Comparison of ENCODE assay signal across 16 mouse cellular contexts in the genomic region with DNA sequence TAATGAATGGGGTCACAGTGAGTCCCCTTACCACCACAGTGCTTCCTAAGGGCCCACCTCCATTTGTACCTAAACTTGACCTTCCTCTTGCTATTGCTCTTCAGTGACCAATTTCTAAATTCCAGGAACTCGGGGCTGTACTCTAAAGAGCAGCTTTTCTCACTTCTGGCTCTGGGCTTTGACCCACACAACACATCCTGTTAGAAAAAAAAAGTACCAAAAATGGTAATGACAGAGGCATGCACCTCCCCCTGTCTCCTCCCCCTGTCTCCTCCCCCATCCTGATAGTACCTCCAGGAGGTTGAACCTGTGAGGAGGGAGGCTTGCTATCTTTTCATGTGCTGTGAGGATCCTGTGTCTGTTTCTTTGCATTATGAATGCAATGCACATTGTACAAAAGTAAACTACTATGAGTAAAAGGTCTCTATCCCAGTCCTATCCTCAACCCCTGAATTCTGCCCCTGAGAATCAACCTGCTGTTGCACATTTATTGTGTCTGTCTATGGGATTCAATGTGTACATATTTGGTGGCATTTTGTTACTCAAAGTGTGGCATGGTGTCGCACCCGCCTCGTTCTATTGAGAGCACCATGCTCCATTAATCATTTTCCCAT.
DNase-seq lines count a peak whose midpoint lies in the region; ATAC-seq and TF ChIP-seq lines count a peak whose summit lies in the region.
"Had no signal": no experiment of that assay in that cellular context is flagged by ENCODE, and none has a peak within 500 bp of the region (broad histone marks: within the 10 kb centered on the region; RNA-seq: fewer than 3 reads in every experiment).

No protein-coding gene starts in this region.

- no peak overlapping the region for H3K27ac ChIP-seq in liver, adult 2 months (replicated peaks; ENCODE audit: insufficient read depth, low read depth, low read length)
- no peak overlapping the region for H3K27ac ChIP-seq in liver, postnatal 0 days (ENCODE audit: low read depth)
- H3K27ac ChIP-seq in CH12.LX (ENCODE audit: insufficient read depth, low read depth), result peak overlapping the region; percentile 85
- H3K27ac ChIP-seq: hindbrain, embryonic 15.5 days had no signal

- no peaks in the 10 kb centered on the region for H3K79me2 ChIP-seq in liver, adult 2 months (ENCODE audit: control insufficient read depth, insufficient read depth, low read length)
- H3K79me2 ChIP-seq in CH12.LX (replicated peaks; ENCODE audit: control insufficient read depth, extremely low read depth, insufficient read depth, poor library complexity, severe bottlenecking), result no peaks in the 10 kb centered on the region

- TF ChIP-seq CTCF in liver, adult 2 months (IDR thresholded peaks at IDR 0.05; ENCODE audit: low read depth, low read length), result no peak
- no peak for TF ChIP-seq CTCF in liver, postnatal 0 days (IDR thresholded peaks at IDR 0.05; ENCODE audit: low read depth)
- TF ChIP-seq CTCF in CH12.LX (conservative IDR thresholded peaks at IDR 0.05 in 1 of 2, IDR thresholded peaks at IDR 0.05 in 1 of 2; ENCODE audit: low read depth in 2 of 2, low read length in 2 of 2), result no peak

- ATAC-seq in liver, postnatal 0 days, result no peak
- ATAC-seq in megakaryocyte, adult 5-6 weeks (ENCODE audit: poor library complexity, severe bottlenecking), result peak; percentile 52
- ATAC-seq: lung, postnatal 0 days; Patski had no signal

- no peaks in the 10 kb centered on the region for H3K36me3 ChIP-seq in liver, adult 2 months (ENCODE audit: control insufficient read depth, insufficient read depth, low read length)
- no peaks in the 10 kb centered on the region for H3K36me3 ChIP-seq in liver, postnatal 0 days (replicated peaks; ENCODE audit: insufficient read depth, low read length)
- H3K36me3 ChIP-seq in CH12.LX (replicated peaks in 1 of 2; ENCODE audit: control insufficient read depth in 1 of 2, insufficient read depth in 1 of 2, low read length in 1 of 2), result no peaks in the 10 kb centered on the region
- H3K36me3 ChIP-seq: hindbrain, embryonic 15.5 days had no signal

- intact Hi-C loops in heart, postnatal 14 days (cut with DNase I), result no loop called here

- in situ Hi-C loops in CH12.LX (cut with MboI; ENCODE audit: low pct_ligation_motif_present, low pct_unique_long_range_greater_than_20kb, low sequenced_read_pairs), result no loop called here

- dilution Hi-C loops in CH12.LX (cut with MboI; ENCODE audit: extremely low pct_ligation_motif_present, extremely low pct_unique_long_range_greater_than_20kb, low sequenced_read_pairs), result no loop called here

- no peak for TF ChIP-seq EP300 in liver, postnatal 0 days (IDR thresholded peaks at IDR 0.05; ENCODE audit: low read depth)
- TF ChIP-seq EP300 in CH12.LX (IDR thresholded peaks at IDR 0.05; ENCODE audit: low read length), result peak; percentile 85

- H3K9ac ChIP-seq in liver, adult 2 months (ENCODE audit: low read depth, low read length), result no peak overlapping the region
- no peak overlapping the region for H3K9ac ChIP-seq in liver, postnatal 0 days (replicated peaks)
- peak overlapping the region; percentile 18 for H3K9ac ChIP-seq in CH12.LX (ENCODE audit: insufficient read depth, low read depth)
- H3K9ac ChIP-seq: hindbrain, embryonic 15.5 days had no signal

- no peak overlapping the region for H3K4me3 ChIP-seq in liver, adult 2 months (ENCODE audit: insufficient read depth, low read depth, low read length)
- no peak overlapping the region for H3K4me3 ChIP-seq in liver, postnatal 0 days (ENCODE audit: low read depth, low read length)
- H3K4me3 ChIP-seq in CH12.LX (replicated peaks in 1 of 3; ENCODE audit: low read depth in 2 of 3, low read length in 2 of 3, poor library complexity in 1 of 3), result peak overlapping the region in 2 of 3 experiments; percentile 22 to 29
- H3K4me3 ChIP-seq: hindbrain, embryonic 15.5 days had no signal

- peak; percentile 6; the same call in 1 of the 2 replicates for TF ChIP-seq RAD21 in CH12.LX (IDR thresholded peaks at IDR 0.05; ENCODE audit: low read depth, low read length)

- WGBS in liver, adult 2 months, result 85% methylated on average over 4 of the region's 4 CpGs
- 70% methylated on average over 4 of the region's 4 CpGs for WGBS in liver, postnatal 0 days (ENCODE audit: insufficient replicate concordance)

- H3K9me3 ChIP-seq in liver, postnatal 0 days (ENCODE audit: low read length), result no peaks in the 10 kb centered on the region
- H3K9me3 ChIP-seq in CH12.LX (replicated peaks; ENCODE audit: low read length), result peaks cover 3% of the 10 kb centered on the region
- H3K9me3 ChIP-seq: hindbrain, embryonic 15.5 days had no signal

- no peak overlapping the region for H3K4me2 ChIP-seq in liver, postnatal 0 days (ENCODE audit: low read depth, low read length)
- H3K4me2 ChIP-seq in CH12.LX (ENCODE audit: insufficient read depth, low read depth, poor library complexity, severe bottlenecking), result peak overlapping the region; percentile 60
- H3K4me2 ChIP-seq: hindbrain, embryonic 15.5 days had no signal

- H3K27me3 ChIP-seq in liver, adult 2 months (ENCODE audit: control insufficient read depth, insufficient read depth, low read length), result no peaks in the 10 kb centered on the region
- H3K27me3 ChIP-seq in liver, postnatal 0 days (ENCODE audit: insufficient read depth, low read length), result no peaks in the 10 kb centered on the region
- H3K27me3 ChIP-seq in CH12.LX (replicated peaks), result no peaks in the 10 kb centered on the region
- H3K27me3 ChIP-seq: hindbrain, embryonic 15.5 days; Patski had no signal

- no peaks in the 10 kb centered on the region for H3K4me1 ChIP-seq in liver, adult 2 months (ENCODE audit: control insufficient read depth, insufficient read depth, low read length)
- H3K4me1 ChIP-seq in liver, postnatal 0 days (ENCODE audit: insufficient read depth), result no peaks in the 10 kb centered on the region
- peaks cover 30 to 76% of the 10 kb centered on the region in 2 experiments for H3K4me1 ChIP-seq in CH12.LX (ENCODE audit: control insufficient read depth in 1 of 2, insufficient read depth in 2 of 2)
- H3K4me1 ChIP-seq: hindbrain, embryonic 15.5 days had no signal

- peak; percentile 2 for DNase-seq in liver, adult 2 months (ENCODE audit: extremely low read depth, low read depth, low spot score)
- DNase-seq in liver, postnatal 0 days, result no peak
- peak; percentile 96 for DNase-seq in CH12.LX (ENCODE audit: extremely low read depth)
- peak; percentile 35 to 49 for DNase-seq in thymus, postnatal 10 days (ENCODE audit: low spot score in 2 of 2)
- no peak for DNase-seq in gastrocnemius, adult 8-10 months (ENCODE audit: low spot score in 2 of 2)
- DNase-seq in heart, postnatal 14 days, result no peak
- DNase-seq in layer of hippocampus, postnatal 10 days (ENCODE audit: low spot score in 2 of 2), result no peak
- DNase-seq: cerebellum, postnatal 36 days; heart, adult 11 months; heart, postnatal 10 days; midbrain, embryonic 14.5 days; retina, postnatal 1 day had no signal

- TF ChIP-seq POLR2A in liver, adult 2 months (IDR thresholded peaks at IDR 0.05; ENCODE audit: extremely low read depth, insufficient read depth, low read length), result no peak
- TF ChIP-seq POLR2A in CH12.LX (IDR thresholded peaks at IDR 0.05; ENCODE audit: low read depth, low read length), result peak; percentile 71

TF ChIP-seq in CH12.LX, 34 proteins besides CTCF, POLR2A, EP300 and RAD21 (continues in another document):
- TF ChIP-seq NELFE (IDR thresholded peaks at IDR 0.05; ENCODE audit: low read depth, low read length), result peak; percentile 59
- 0 out of 2 replicates have a peak, but pooled peaks have one; percentile 3 for TF ChIP-seq NRF1 (IDR thresholded peaks at IDR 0.05; ENCODE audit: low read depth, low read length)
- TF ChIP-seq KAT2A (IDR thresholded peaks at IDR 0.05; ENCODE audit: insufficient replicate concordance, low read length), result 0 out of 2 replicates have a peak, but pooled peaks have one; percentile 49
- peak; percentile 43 for TF ChIP-seq HCFC1 (IDR thresholded peaks at IDR 0.05; ENCODE audit: low read depth, low read length)
- peak; percentile 74; the same call in 1 of the 2 replicates for TF ChIP-seq CHD1 (IDR thresholded peaks at IDR 0.05; ENCODE audit: low read depth, low read length)
- peak; percentile 92 for TF ChIP-seq CHD2 (IDR thresholded peaks at IDR 0.05; ENCODE audit: low read length)
- no peak for TF ChIP-seq E2F4 (IDR thresholded peaks at IDR 0.05; ENCODE audit: insufficient replicate concordance, low read depth, low read length)
- peak; percentile 28; the same call in 1 of the 2 replicates for TF ChIP-seq SMC3 (IDR thresholded peaks at IDR 0.05; ENCODE audit: low read depth, low read length)
- peak; percentile 80 for TF ChIP-seq IRF4 (IDR thresholded peaks at IDR 0.05; ENCODE audit: low read depth, low read length)
- peak; percentile 99 for TF ChIP-seq ZNF384 (IDR thresholded peaks at IDR 0.05; ENCODE audit: low read depth, low read length)
- no peak for TF ChIP-seq ZC3H11A (IDR thresholded peaks at IDR 0.05; ENCODE audit: low read depth, low read length)
- peak; percentile 72 for TF ChIP-seq ELF1 (IDR thresholded peaks at IDR 0.05; ENCODE audit: low read depth, low read length)
- TF ChIP-seq MAZ (IDR thresholded peaks at IDR 0.05; ENCODE audit: low read depth, low read length), result peak; percentile 68; the same call in 1 of the 2 replicates
- peak; percentile 83; the same call in 1 of the 2 replicates for TF ChIP-seq MYC (IDR thresholded peaks at IDR 0.05; ENCODE audit: low read depth, low read length)
- no peak for TF ChIP-seq MXI1 (IDR thresholded peaks at IDR 0.05; ENCODE audit: low read depth, low read length)
- no peak for TF ChIP-seq JUN (IDR thresholded peaks at IDR 0.05; ENCODE audit: insufficient read depth, low read depth, low read length)
- peak; percentile 26; the same call in 1 of the 2 replicates for TF ChIP-seq USF2 (conservative IDR thresholded peaks at IDR 0.05; ENCODE audit: low read depth, low read length)
- no peak for TF ChIP-seq MAFK (IDR thresholded peaks at IDR 0.05; ENCODE audit: insufficient replicate concordance, low read length)
- TF ChIP-seq GABPA (IDR thresholded peaks at IDR 0.05; ENCODE audit: insufficient replicate concordance, low read depth, low read length), result no peak
- no peak; the same call in 1 of the 2 replicates for TF ChIP-seq RCOR1 (conservative IDR thresholded peaks at IDR 0.05; ENCODE audit: low read depth, low read length)
- no peak for TF ChIP-seq PAX5 (IDR thresholded peaks at IDR 0.05; ENCODE audit: low read length)
- no peak for TF ChIP-seq ZKSCAN1 (IDR thresholded peaks at IDR 0.05; ENCODE audit: borderline replicate concordance, low read depth, low read length)
- TF ChIP-seq POLR2AphosphoS2 (IDR thresholded peaks at IDR 0.05; ENCODE audit: low read depth, low read length), result peak; percentile 55; the same call in 1 of the 2 replicates
- TF ChIP-seq MAX (IDR thresholded peaks at IDR 0.05; ENCODE audit: low read length), result peak; percentile 42
- TF ChIP-seq JUND (conservative IDR thresholded peaks at IDR 0.05; ENCODE audit: low read depth, low read length), result peak; percentile 52
- no peak for TF ChIP-seq USF1 (IDR thresholded peaks at IDR 0.05; ENCODE audit: low read depth, low read length)
- peak; percentile 70; the same call in 1 of the 2 replicates for TF ChIP-seq ZMIZ1 (IDR thresholded peaks at IDR 0.05; ENCODE audit: low read depth, low read length)

Comparison
In these comparisons a context has a peak if more than half of its experiments do, and no peak if none do; other contexts are left out.
1. DNase-seq: peak in liver, adult 2 months (single experiment), CH12.LX (single experiment) and thymus, postnatal 10 days (2 of 2); none in liver, postnatal 0 days (single experiment), gastrocnemius, adult 8-10 months (0 of 2), heart, postnatal 14 days (0 of 2) and layer of hippocampus, postnatal 10 days (0 of 2).
2. H3K4me3 ChIP-seq: peak in CH12.LX (2 of 3); none in liver, adult 2 months (single experiment) and liver, postnatal 0 days (single experiment).